Mouse (Mus musculus) thymus, adult 2 months (tissue): ENCODE results near the gene Samd4.

Experiments
- CTCF ChIP-seq: fragments of 200-500 bp; IDR thresholded peaks from 2 replicates; pipeline ENCODE4 v1.5.1; 2012; ENCODE audit warnings: mild to moderate bottlenecking, control low read depth, low read length, moderate library complexity, borderline replicate concordance; ENCODE audit not compliant: control insufficient read depth, poor library complexity, insufficient read depth; ENCODE audit errors: extremely low read depth
- POLR2A ChIP-seq: fragments of 200-500 bp; IDR thresholded peaks from 2 replicates; pipeline ENCODE4 v1.6.1; 2012; ENCODE audit warnings: mild to moderate bottlenecking, low read length, control low read depth, moderate library complexity; ENCODE audit not compliant: control insufficient read depth, poor library complexity, insufficient read depth; ENCODE audit errors: extremely low read depth

DNA sequence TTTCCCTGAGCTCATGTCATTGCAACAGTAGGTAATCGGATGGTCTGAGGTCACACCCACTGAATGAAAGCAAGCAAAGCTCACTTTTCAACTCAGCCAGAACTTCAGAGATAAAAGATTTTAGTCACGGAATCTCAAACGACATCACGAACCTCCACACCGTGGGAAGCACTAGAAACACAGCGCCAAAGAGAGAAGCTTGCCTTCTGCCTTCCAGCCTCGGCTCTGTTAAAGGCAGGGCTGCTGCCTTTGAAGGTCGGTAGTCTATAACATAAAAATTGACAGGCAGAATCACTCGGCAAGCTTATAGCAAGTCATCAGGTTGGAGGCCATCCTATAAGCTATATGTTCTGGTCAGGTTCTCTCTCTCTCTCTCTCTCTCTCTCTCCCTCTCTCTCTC, 92.2 kb downstream of the Samd4 start:
- TF ChIP-seq CTCF (no peak), POLR2A (no peak)
